Mouse (Mus musculus) liver, adult 2 months (tissue): ENCODE results near the gene Psme1.

Source experiments
- CTCF ChIP-seq: fragments of 200-500 bp; IDR thresholded peaks from 2 replicates; pipeline ENCODE4 v1.5.1; 2011; ENCODE audit warnings: low read depth, low read length, control low read depth
- POLR2A ChIP-seq: fragments of 200-500 bp; IDR thresholded peaks from 2 replicates; pipeline ENCODE4 v1.6.1; 2011; ENCODE audit warnings: low read length, control low read depth; ENCODE audit not compliant: insufficient read depth; ENCODE audit errors: extremely low read depth

DNA sequence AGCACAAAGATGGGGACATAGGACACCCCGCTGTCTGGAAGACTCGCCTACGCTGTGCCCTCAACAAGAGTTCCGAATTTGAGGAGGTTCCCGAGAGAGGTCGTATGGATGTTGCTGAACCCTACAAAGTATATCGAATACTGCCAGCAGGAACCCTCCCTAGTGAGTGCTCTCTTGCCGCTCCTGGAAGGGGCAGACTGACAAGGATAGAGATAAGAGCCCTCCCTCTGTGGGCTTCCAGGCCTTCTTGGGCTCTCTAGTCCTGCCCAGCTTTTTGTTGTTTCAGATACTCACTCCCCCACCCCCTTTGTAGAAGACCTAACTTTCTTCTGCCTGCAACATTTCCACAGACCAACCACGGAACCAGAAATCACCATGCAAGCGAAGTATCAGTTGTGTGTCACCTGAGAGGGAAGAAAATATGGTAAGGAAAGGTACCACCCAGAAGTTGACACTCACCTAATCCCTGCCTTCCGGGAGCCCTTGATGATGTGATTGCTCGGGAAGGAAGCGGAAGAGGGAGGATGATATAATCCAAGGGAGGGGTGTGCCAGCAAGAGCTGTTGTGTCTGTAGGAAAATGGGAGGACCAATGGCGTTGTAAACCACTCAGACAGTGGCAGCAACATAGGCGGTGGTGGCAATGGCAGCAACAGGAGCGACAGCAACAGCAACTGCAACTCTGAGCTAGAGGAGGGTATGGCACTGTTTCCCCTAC is 28.0 kb downstream of the Psme1 start:
- TF ChIP-seq CTCF (no peak), POLR2A (no peak)
